Mouse (Mus musculus) 3T3-L1 (cell line): ENCODE measurements around the gene Skap1.
A peak's percentile ranks its signal among the peaks of the same experiment; 100 is the strongest.

Experiments used
- DNase-seq: peaks from one replicate; pipeline ENCODE4 v3.0.0-alpha.2; 2015; ENCODE audit warnings: low read depth, low spot score

Gene Skap1

GRCm38 (mm10) chr11:96621167-96621566 is 156.8 kb downstream of the Skap1 start:
- DNase-seq = peak; percentile 87

- peak; percentile 75 for DNase-seq
These were observed 158.4 kb downstream of the Skap1 start for GRCm38 (mm10) chr11:96622782-96623181.

GRCm38 (mm10) chr11:96624436-96624835 is 160.0 kb downstream of the Skap1 start:
- DNase-seq = peak; percentile 47

DNA sequence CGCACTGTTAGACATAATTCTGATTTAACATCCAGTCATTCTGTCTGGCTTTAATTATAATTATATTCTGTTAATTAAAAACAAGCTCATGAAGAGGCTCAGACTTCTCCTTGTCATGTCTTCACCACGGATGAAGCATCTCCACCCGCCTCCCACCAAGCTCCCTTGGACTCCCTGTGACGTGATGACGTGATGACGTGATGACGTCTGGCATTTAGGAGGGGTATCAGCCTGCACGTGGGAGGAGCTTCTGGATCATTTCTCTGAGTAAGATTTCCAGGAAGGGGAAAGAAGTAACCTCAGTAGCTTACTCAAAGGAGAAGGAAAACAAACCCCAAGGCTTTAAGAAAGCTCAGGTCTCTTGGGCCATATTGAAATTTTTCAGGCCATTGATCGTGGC is 165.4 kb downstream of the Skap1 start:
- DNase-seq = no peak

- DNase-seq = no peak
These were observed 167.1 kb downstream of the Skap1 start for GRCm38 (mm10) chr11:96631521-96631920.

GRCm38 (mm10) chr11:96637927-96638326 is 173.5 kb downstream of the Skap1 start:
- no peak for DNase-seq

- no peak for DNase-seq
These were observed 175.4 kb downstream of the Skap1 start for GRCm38 (mm10) chr11:96639805-96640204.

- no peak for DNase-seq
These were observed 178.1 kb downstream of the Skap1 start for GRCm38 (mm10) chr11:96642173-96643140.

GRCm38 (mm10) chr11:96644969-96645368 is 180.6 kb downstream of the Skap1 start:
- no peak for DNase-seq

- peak; percentile 42 for DNase-seq
These were observed 181.2 kb downstream of the Skap1 start for GRCm38 (mm10) chr11:96645538-96646037.

- DNase-seq = no peak
These were observed 187.5 kb downstream of the Skap1 start for GRCm38 (mm10) chr11:96651848-96652247.

DNA sequence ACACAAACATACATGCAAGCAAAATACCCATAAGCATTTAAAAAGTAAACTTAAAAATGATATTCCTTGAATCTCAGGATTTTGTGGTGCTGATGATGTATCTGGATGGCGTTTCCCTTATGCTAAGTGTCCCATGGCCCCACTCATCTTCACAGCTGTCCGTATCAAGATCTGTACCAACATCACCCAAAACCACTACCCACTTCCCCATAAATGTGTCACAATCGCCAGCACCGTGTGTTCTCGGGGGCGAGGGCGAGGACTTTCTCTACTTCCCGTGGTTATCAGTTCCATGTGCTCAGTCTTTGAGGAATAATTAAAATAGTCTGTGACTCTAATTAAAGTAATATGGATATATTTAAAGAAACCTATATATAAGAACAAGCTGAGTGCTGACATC is 189.5 kb downstream of the Skap1 start:
- no peak for DNase-seq

DNA sequence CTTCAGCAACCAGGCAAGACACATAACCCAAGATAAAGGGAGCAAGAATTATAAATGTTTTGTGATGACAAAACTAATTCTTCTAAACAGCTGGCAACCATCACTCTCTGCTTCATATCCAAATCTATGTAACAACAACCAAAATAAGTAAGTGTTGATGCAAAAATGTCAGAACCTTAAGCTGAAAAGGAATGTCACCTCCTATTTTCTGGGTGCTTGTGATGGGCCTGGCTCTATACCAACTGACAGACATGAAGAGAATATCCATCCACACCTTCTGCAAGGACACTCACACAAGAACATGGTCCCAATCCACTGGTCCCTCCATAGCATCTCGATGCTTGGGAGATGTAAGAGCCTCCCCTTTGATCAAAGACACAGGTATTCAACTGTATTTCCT is 194.0 kb downstream of the Skap1 start:
- DNase-seq = no peak

- DNase-seq = no peak
These were observed 202.5 kb downstream of the Skap1 start for GRCm38 (mm10) chr11:96666924-96667323.

DNA sequence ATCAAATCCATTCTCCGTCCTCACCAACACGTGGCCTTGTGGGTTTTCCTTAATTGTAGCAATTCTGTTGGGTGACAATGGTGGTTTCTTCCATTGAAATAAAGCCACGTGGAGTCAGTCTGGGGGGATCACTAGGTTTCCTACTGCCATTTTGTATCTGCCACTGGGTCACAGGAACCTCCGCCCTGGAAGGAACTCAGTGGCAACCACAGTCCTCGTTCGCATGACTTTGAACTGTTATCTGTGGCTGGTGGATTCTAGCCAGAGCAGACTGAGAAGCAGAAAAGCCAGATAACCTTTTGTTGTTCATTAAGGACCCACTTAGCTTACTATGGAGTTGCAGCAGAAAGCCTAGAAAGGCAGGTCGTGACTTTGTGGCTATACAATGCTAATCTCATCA is 204.0 kb downstream of the Skap1 start:
- no peak for DNase-seq

- peak; percentile 51 for DNase-seq
These were observed 209.4 kb downstream of the Skap1 start for GRCm38 (mm10) chr11:96673792-96674191.

GRCm38 (mm10) chr11:96674786-96675365 is 210.5 kb downstream of the Skap1 start:
- no peak for DNase-seq

DNA sequence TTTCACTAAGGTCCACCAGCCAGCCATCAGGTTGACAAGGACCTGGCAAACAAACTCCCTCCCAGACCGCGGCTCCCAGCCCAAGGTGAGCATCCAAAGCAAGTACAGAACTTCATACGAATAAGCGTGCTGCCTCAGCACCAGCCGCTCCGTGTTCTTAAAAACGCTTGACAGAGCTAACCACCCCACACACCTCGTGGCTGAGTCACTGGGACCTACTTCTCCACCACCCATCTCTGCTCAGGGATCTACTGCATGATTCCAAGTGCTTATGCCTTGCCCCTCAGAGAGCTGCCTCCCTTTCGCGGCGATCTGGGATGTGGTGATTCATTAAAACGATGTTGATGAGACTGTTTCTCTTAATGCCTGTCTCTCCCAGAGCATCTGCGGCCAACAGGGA is 213.6 kb downstream of the Skap1 start:
- DNase-seq = no peak

DNA sequence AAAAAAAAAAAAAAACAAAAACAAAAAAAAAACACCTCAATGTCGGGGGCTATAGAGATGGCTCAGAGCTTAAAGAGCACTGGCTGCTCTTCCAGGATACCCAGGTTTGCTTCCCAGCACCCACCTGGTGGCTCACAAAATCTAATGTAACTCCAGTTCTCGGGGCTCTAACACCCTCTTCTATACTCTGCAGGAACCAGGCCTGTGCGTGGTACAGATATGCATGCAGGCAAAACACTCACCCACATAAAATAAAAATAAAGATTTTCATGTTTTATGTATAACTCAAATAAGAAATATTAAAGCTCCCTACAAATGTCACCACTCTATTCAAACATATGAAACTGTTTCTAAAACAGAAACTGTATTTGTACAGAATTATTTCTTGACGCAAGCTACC is 214.6 kb downstream of the Skap1 start:
- DNase-seq = no peak

GRCm38 (mm10) chr11:96685381-96685780 is 221.0 kb downstream of the Skap1 start:
- DNase-seq = peak; percentile 19

GRCm38 (mm10) chr11:96686713-96687280 is 222.4 kb downstream of the Skap1 start:
- DNase-seq = no peak

GRCm38 (mm10) chr11:96692250-96692649 is 227.9 kb downstream of the Skap1 start:
- no peak for DNase-seq
